Mouse (Mus musculus) heart, postnatal 0 days (tissue): ENCODE measurements at regions not wholly inside any gene's neighbourhood (a gene's known extent, or its start where the extent isn't known, plus 50 kb on each side); places are given as distances from the start of the nearest gene placed in this dataset.

Experiments used
- ATAC-seq: fragments of 200-750 bp; cut with Nextera tagmentation; 2 replicates; pipeline ENCODE4 v1.8.0; 2017; ENCODE audit warnings: low read depth, moderate number of reproducible peaks, moderate library complexity; ENCODE audit not compliant: insufficient read depth
- DNase-seq: peaks from one replicate; pipeline ENCODE4 v3.0.0-alpha.2; 2016; ENCODE audit warnings: low spot score
- H3K27ac ChIP-seq: fragments of 300-500 bp; sonication (generic); 2 replicates; pipeline ENCODE4 v1.5.1; 2014; ENCODE audit warnings: low read depth, mild to moderate bottlenecking
- H3K27me3 ChIP-seq: fragments of 300-500 bp; sonication (generic); 2 replicates; pipeline ENCODE4 v1.6.1; 2014; ENCODE audit warnings: low read length, mixed read lengths; ENCODE audit not compliant: control insufficient read depth, insufficient read depth
- H3K36me3 ChIP-seq: fragments of 300-500 bp; sonication (generic); replicated peaks from 2 replicates; pipeline ENCODE4 v1.6.1; 2014; ENCODE audit warnings: low read length, mixed read lengths; ENCODE audit not compliant: control insufficient read depth, insufficient read depth
- H3K4me1 ChIP-seq: fragments of 300-500 bp; sonication (generic); 2 replicates; pipeline ENCODE4 v1.6.1; 2014; ENCODE audit warnings: antibody characterized with exemption; ENCODE audit not compliant: control insufficient read depth, insufficient read depth
- H3K4me2 ChIP-seq: fragments of 300-500 bp; sonication (generic); 2 replicates; pipeline ENCODE4 v1.6.1; 2014; ENCODE audit warnings: low read depth, mild to moderate bottlenecking, low read length, moderate library complexity
- H3K4me3 ChIP-seq: fragments of 300-500 bp; sonication (generic); 2 replicates; pipeline ENCODE4 v1.5.1; 2014; ENCODE audit warnings: low read depth, low read length
- H3K9ac ChIP-seq: fragments of 300-500 bp; sonication (generic); replicated peaks from 2 replicates; pipeline ENCODE4 v1.6.1; 2014; ENCODE audit warnings: low read depth, low read length, mixed read lengths
- H3K9me3 ChIP-seq: fragments of 300-500 bp; sonication (generic); replicated peaks from 2 replicates; pipeline ENCODE4 v1.6.1; 2016; ENCODE audit warnings: low read length; ENCODE audit not compliant: control insufficient read depth
- CTCF ChIP-seq: IDR thresholded peaks from 2 replicates; pipeline ENCODE4 v1.5.1; 2016; ENCODE audit warnings: antibody characterized with exemption, control low read depth, low read depth
- EP300 ChIP-seq: IDR thresholded peaks from 2 replicates; pipeline ENCODE4 v1.6.1; 2016; ENCODE audit warnings: antibody characterized with exemption, low read depth
- WGBS: fragments of 180-500 bp; shearing (Covaris S2); extraction: QIAGEN DNeasy Blood & Tissue Kit; methylation state at CpG from one replicate; pipeline ENCODE4 v1.1.7; 2014; 5-methylcytosine and 5-hydroxymethylcytosine counted together

DNA sequence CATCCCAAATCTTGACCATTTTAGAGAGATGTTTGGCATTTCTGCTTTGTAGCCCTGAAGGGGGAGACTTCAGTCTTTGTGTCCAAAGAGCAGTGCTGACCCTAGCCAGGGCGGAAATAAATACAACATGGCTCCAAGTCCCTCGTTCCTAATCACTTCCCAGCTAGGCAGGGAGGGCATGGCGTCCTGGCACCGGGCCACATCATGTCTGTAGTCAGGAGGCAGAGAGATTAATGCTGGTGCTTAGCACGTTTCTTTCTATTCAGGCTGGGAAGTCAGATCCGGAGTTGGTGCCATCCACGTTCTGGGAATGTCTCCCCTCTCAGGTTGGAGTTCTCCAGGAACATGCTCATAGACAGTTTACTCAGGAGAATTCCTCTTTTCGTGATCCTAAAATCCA, 206.3 kb upstream of the Zfp64 start:
- Histone ChIP-seq H3K9ac (no peak overlapping the region), H3K4me3 (no peak overlapping the region), H3K4me2 (no peak overlapping the region), H3K9me3 (no peaks in the 10 kb centered on the region), H3K27ac (no peak overlapping the region), H3K36me3 (no peaks in the 10 kb centered on the region), H3K4me1 (no peaks in the 10 kb centered on the region), H3K27me3 (no peaks in the 10 kb centered on the region)
- ATAC-seq (no peak), DNase-seq (no peak)
- no peak for TF ChIP-seq EP300
- TF ChIP-seq CTCF = no peak
- 55% methylated on average over 8 of the region's 8 CpGs for WGBS

DNA sequence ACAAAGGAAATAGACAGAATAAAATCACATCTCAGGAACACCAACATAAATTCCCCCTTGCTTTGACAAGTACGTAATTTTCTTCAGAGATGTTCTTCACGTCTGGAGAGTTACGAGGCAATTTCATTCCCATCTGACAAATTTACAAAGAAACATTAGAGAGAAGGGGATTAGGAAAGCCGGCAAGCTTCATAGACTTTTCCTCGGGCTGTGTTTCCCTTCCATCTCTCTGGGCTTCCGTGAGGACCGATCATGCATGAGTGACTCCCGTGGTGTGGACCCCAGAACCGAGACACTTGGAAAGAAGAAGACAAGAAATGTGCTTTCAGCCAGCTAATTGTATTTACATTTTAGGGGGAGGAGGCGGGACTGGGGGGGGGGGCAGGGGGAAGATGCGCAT, 203.4 kb upstream of the Zfp64 start:
- Histone ChIP-seq H3K27me3 (no peaks in the 10 kb centered on the region), H3K27ac (no peak overlapping the region), H3K4me1 (no peaks in the 10 kb centered on the region), H3K36me3 (no peaks in the 10 kb centered on the region), H3K9ac (no peak overlapping the region), H3K9me3 (no peaks in the 10 kb centered on the region), H3K4me2 (peak overlapping the region; percentile 5; the same call in 1 of the 2 replicates), H3K4me3 (no peak overlapping the region)
- no peak for TF ChIP-seq CTCF
- TF ChIP-seq EP300 = no peak
- ATAC-seq (no peak), DNase-seq (no peak)
- 67% methylated on average over 11 of the region's 11 CpGs for WGBS

DNA sequence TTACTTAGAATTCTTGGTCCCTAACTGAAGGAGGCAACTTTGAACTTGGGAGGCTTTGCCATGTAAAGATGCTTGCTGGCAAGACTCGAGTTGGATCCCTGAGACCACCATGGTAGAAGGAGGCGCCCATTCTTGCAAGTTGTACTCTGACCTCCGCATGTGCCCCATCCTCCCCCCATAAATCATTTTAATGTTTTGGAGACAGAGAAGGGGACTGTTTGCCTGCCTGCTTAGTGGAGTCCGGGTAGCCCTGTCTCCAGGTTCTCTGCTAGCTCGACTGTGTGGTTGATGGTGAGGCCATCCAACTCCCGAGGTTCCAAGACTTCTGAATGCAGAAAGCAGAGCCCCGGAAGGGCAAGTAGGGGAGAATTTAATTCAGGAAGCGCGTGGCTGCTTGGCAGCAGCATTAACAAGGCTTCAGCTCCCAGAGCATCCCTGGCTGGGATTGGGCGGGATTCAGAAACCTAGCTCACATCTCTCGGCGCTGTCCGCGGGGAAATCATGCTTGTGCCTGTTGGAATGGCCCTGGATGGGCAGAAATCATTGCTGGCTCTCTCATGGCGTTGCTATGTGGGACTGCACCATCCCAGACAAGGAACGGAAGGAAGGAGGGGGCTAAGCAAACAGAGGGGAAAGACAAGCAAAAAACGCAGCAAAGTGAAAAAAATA, 202.8 kb upstream of the Zfp64 start:
- Histone ChIP-seq H3K36me3 (no peaks in the 10 kb centered on the region), H3K4me1 (no peaks in the 10 kb centered on the region), H3K9ac (no peak overlapping the region), H3K27ac (no peak overlapping the region), H3K4me2 (peak overlapping the region; percentile 5), H3K4me3 (no peak overlapping the region), H3K9me3 (no peaks in the 10 kb centered on the region), H3K27me3 (no peaks in the 10 kb centered on the region)
- ATAC-seq = no peak
- 50% methylated on average over 17 of the region's 17 CpGs for WGBS
- DNase-seq = no peak
- TF ChIP-seq CTCF (no peak), EP300 (no peak)

DNA sequence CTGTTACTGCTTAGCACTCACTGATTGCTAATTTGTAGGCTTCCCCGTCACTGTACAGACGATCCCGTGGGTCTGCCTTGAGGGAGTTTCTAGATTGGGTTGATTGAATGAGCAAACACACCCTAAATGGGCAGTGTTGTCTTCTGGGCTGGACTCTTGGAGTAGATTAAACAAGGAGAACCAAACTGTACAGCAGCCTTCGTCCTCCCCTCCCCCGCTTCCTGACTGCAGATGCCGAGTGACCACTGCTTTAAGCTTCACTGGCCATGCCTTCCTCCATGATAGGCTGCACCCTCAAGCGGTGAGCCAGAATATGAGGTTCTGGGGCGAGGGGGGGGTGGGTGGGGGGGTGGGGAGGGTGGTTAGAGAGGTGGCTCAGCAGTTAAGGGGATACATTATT, 201.5 kb upstream of the Zfp64 start:
- Histone ChIP-seq H3K4me1 (no peaks in the 10 kb centered on the region), H3K36me3 (no peaks in the 10 kb centered on the region), H3K4me2 (no peak overlapping the region), H3K4me3 (no peak overlapping the region), H3K9ac (no peak overlapping the region), H3K9me3 (no peaks in the 10 kb centered on the region), H3K27ac (no peak overlapping the region), H3K27me3 (no peaks in the 10 kb centered on the region)
- TF ChIP-seq CTCF (no peak), EP300 (no peak)
- DNase-seq (no peak), ATAC-seq (no peak)
- WGBS = 50% methylated on average over 8 of the region's 8 CpGs

DNA sequence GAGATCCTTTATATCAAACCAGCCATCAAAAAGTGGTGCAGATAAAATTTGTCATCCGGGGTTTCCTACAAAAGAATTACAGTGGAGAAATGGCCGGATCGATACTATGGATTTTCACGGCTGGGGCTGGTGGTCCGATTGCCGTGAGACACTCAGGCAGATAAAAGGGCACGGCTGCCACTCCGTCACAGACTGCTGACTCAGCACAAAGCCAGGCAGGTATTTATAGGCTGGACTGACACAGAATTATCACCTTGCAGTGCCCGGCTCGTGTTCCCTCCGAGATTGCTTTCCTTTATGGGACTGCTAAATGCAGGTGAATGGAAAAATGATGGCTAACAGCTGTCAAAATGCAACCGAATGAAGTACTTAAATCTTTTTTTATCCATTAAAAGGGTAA, 199.5 kb upstream of the Zfp64 start:
- Histone ChIP-seq H3K27me3 (no peaks in the 10 kb centered on the region), H3K36me3 (no peaks in the 10 kb centered on the region), H3K27ac (no peak overlapping the region), H3K4me1 (no peaks in the 10 kb centered on the region), H3K9ac (no peak overlapping the region), H3K4me2 (no peak overlapping the region), H3K9me3 (no peaks in the 10 kb centered on the region), H3K4me3 (no peak overlapping the region)
- no peak for DNase-seq
- ATAC-seq = no peak
- TF ChIP-seq CTCF = no peak
- no peak for TF ChIP-seq EP300
- WGBS = 70% methylated on average over 12 of the region's 12 CpGs

DNA sequence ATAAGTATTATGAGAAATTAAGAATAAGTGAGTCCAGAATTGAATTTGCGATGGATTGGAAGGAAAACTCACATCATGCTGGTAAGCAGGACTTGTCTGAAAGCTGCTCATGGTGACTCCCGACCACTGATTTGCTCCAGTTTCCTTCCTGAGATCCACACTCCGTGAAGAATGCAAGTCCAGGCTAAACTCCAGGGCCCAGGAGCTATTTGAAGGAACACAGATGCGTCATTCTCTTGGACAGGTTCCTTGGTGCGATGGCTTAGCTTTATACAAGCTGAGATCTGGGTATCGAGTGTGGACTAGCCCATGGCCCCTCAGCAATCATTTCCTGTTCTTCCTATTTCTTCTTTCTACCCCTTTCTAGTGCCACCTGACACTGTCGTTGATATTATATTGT, 192.3 kb upstream of the Zfp64 start:
- ATAC-seq (no peak), DNase-seq (no peak)
- 66% methylated on average over 7 of the region's 7 CpGs for WGBS
- Histone ChIP-seq H3K4me3 (no peak overlapping the region), H3K4me2 (no peak overlapping the region), H3K4me1 (no peaks in the 10 kb centered on the region), H3K27ac (no peak overlapping the region), H3K9ac (no peak overlapping the region), H3K27me3 (no peaks in the 10 kb centered on the region), H3K9me3 (no peaks in the 10 kb centered on the region), H3K36me3 (no peaks in the 10 kb centered on the region)
- no peak for TF ChIP-seq CTCF
- no peak for TF ChIP-seq EP300
